Mouse (Mus musculus) midbrain, postnatal 0 days (tissue): ENCODE measurements around the gene Nudt3. TPM values are rescaled to one million over a fixed set of nuclear protein-coding genes. Genes with fewer than 3 reads are reported as not detected.
"Not testable (repeated sequence)": the region's sequence is repeated elsewhere in the genome, so short reads cannot be mapped to it uniquely, and the experiment has no call there.

ENCODE experiments used
- ATAC-seq: fragments of 200-750 bp; cut with Nextera tagmentation; 2 replicates; pipeline ENCODE4 v1.8.0; 2017; ENCODE audit warnings: moderate number of reproducible peaks, mild to moderate bottlenecking, moderate TSS enrichment, moderate library complexity; ENCODE audit not compliant: low FRiP score
- DNase-seq: peaks from one replicate; pipeline ENCODE4 v3.0.0-alpha.2; 2015; ENCODE audit warnings: low spot score
- H3K27ac ChIP-seq: fragments of 300-500 bp; sonication (generic); 2 replicates; pipeline ENCODE4 v1.5.1; 2014; ENCODE audit warnings: low read depth, mild to moderate bottlenecking, low read length, mixed read lengths
- H3K27me3 ChIP-seq: fragments of 300-500 bp; sonication (generic); 2 replicates; pipeline ENCODE4 v1.6.1; 2014; ENCODE audit warnings: low read length, control low read depth, mixed read lengths; ENCODE audit not compliant: insufficient read depth
- H3K36me3 ChIP-seq: fragments of 300-500 bp; sonication (generic); 2 replicates; pipeline ENCODE4 v1.6.1; 2014; ENCODE audit warnings: low read length, control low read depth, mixed read lengths; ENCODE audit not compliant: insufficient read depth
- H3K4me1 ChIP-seq: fragments of 300-500 bp; sonication (generic); 2 replicates; pipeline ENCODE4 v1.6.1; 2014; ENCODE audit warnings: mild to moderate bottlenecking, control low read depth, antibody characterized with exemption, low read length, mixed read lengths; ENCODE audit not compliant: insufficient read depth
- H3K4me2 ChIP-seq: fragments of 300-500 bp; sonication (generic); 2 replicates; pipeline ENCODE4 v1.6.1; 2014; ENCODE audit warnings: low read depth, mild to moderate bottlenecking, low read length, mixed read lengths; ENCODE audit not compliant: poor library complexity, severe bottlenecking
- H3K4me3 ChIP-seq: fragments of 300-500 bp; sonication (generic); 2 replicates; pipeline ENCODE4 v1.5.1; 2014; ENCODE audit warnings: low read depth, mild to moderate bottlenecking, low read length, moderate library complexity
- H3K9ac ChIP-seq: fragments of 300-500 bp; sonication (generic); replicated peaks from 2 replicates; pipeline ENCODE4 v1.6.1; 2014; ENCODE audit warnings: mild to moderate bottlenecking, low read length, moderate library complexity, mixed read lengths; ENCODE audit not compliant: poor library complexity, severe bottlenecking
- H3K9me3 ChIP-seq: fragments of 300-500 bp; sonication (generic); 2 replicates; pipeline ENCODE4 v1.6.1; 2016; ENCODE audit warnings: low read length, control low read depth
- CTCF ChIP-seq: IDR thresholded peaks from 2 replicates; pipeline ENCODE4 v1.5.1; 2016; ENCODE audit warnings: antibody characterized with exemption, mild to moderate bottlenecking
- WGBS: fragments of 180-500 bp; shearing (Covaris S2); extraction: QIAGEN DNeasy Blood & Tissue Kit; methylation state at CpG from one replicate; pipeline ENCODE4 v1.1.7; 2014; 5-methylcytosine and 5-hydroxymethylcytosine counted together
- polyA plus RNA-seq: library from polyadenylated mRNA; unstranded; fragments of >200 nt; fragmentation: Nextera tagmentation; extraction: Ambion mirVana; gene quantifications from 2 replicates; pipeline ENCODE4 v1.2.1, GENCODE M21; 2015
- total RNA-seq: library from RNA; depleted of rRNA; stranded (reverse); fragments of >200 nt; gene quantifications from 2 replicates; pipeline ENCODE4 v1.2.3, GENCODE M21; 2014

Gene Nudt3
- total and polyA plus RNA-seq, 2 experiments from 2014 or later, result 203 to 280 TPM

GRCm38 (mm10) chr17:27638921-27639332, 15.6 kb upstream of the Nudt3 start:
- Histone ChIP-seq H3K27me3 (no peaks in the 10 kb centered on the region), H3K4me3 (no peak overlapping the region), H3K9ac (no peak overlapping the region), H3K36me3 (no peaks in the 10 kb centered on the region), H3K9me3 (no peaks in the 10 kb centered on the region), H3K4me1 (no peaks in the 10 kb centered on the region), H3K4me2 (no peak overlapping the region), H3K27ac (no peak overlapping the region)
- WGBS, result 83% methylated on average over 20 of the region's 20 CpGs
- DNase-seq (no peak), ATAC-seq (no peak)
- no peak for TF ChIP-seq CTCF

- peaks cover 7% of the 10 kb centered on the region for H3K36me3 ChIP-seq
- H3K27ac ChIP-seq, result no peak overlapping the region
- H3K9ac ChIP-seq, result no peak overlapping the region
- WGBS, result 65% methylated on average over 9 of the region's 9 CpGs
- DNase-seq (no peak), ATAC-seq (no peak)
- no peak overlapping the region for H3K4me2 ChIP-seq
- no peak overlapping the region for H3K4me3 ChIP-seq
- no peaks in the 10 kb centered on the region for H3K9me3 ChIP-seq
- TF ChIP-seq CTCF, result no peak
- no peaks in the 10 kb centered on the region for H3K4me1 ChIP-seq
- H3K27me3 ChIP-seq, result no peaks in the 10 kb centered on the region
Measured at GRCm38 (mm10) chr17:27637333-27637732, 14.0 kb upstream of the Nudt3 start.

GRCm38 (mm10) chr17:27636132-27637020, 13.1 kb upstream of the Nudt3 start, which contains the start of gene Rps10:
Rps10 (minus strand) TSS chr17:27636669.
- H3K27ac ChIP-seq, result peak within 1 kb of the TSS; percentile 89; the same call in 1 of the 2 replicates
- peak within 1 kb of the TSS; percentile 63 for H3K4me3 ChIP-seq
- H3K27me3 ChIP-seq, result no peaks in the 10 kb centered on the region
- ATAC-seq (no peak), DNase-seq (peak; percentile 22)
- TF ChIP-seq CTCF, result no peak
- H3K9me3 ChIP-seq, result no peaks in the 10 kb centered on the region
- H3K4me2 ChIP-seq, result peak within 1 kb of the TSS; percentile 52
- H3K9ac ChIP-seq, result peak within 1 kb of the TSS; percentile 76; the same call in 1 of the 2 replicates
- 50% methylated on average over 18 of the region's 18 CpGs for WGBS
- H3K4me1 ChIP-seq, result no peaks in the 10 kb centered on the region
- H3K36me3 ChIP-seq, result peaks cover 15% of the 10 kb centered on the region

- Histone ChIP-seq H3K4me3 (peak overlapping the region; percentile 63), H3K27ac (peak overlapping the region; percentile 89), H3K4me2 (peak overlapping the region; percentile 52), H3K36me3 (peaks cover 24% of the 10 kb centered on the region), H3K9ac (peak overlapping the region; percentile 76)
- not testable (repeated sequence) for ATAC-seq, H3K27me3 ChIP-seq, H3K4me1 ChIP-seq, DNase-seq, H3K9me3 ChIP-seq
- WGBS, result 44% methylated on average over 9 of the region's 9 CpGs
Measured at GRCm38 (mm10) chr17:27635575-27635903, 12.2 kb upstream of the Nudt3 start.

- H3K9me3 ChIP-seq, result no peaks in the 10 kb centered on the region
- H3K4me2 ChIP-seq, result peak within 1 kb of the TSS; percentile 52
- peaks cover 26% of the 10 kb centered on the region for H3K36me3 ChIP-seq
- peak within 1 kb of the TSS; percentile 89 for H3K27ac ChIP-seq
- DNase-seq (peak; percentile 95), ATAC-seq (peak; percentile 96)
- H3K27me3 ChIP-seq, result no peaks in the 10 kb centered on the region
- 0% methylated on average over 57 of the region's 72 CpGs for WGBS
- peak within 1 kb of the TSS; percentile 63 for H3K4me3 ChIP-seq
- no peak; the same call in 1 of the 2 replicates for TF ChIP-seq CTCF
- no peaks in the 10 kb centered on the region for H3K4me1 ChIP-seq
- peak within 1 kb of the TSS; percentile 76 for H3K9ac ChIP-seq
Measured at GRCm38 (mm10) chr17:27634871-27635574, 11.7 kb upstream of the Nudt3 start, which contains the start of gene RPS10-NUDT3. RPS10-NUDT3 (minus strand) TSS chr17:27635222.
